Mouse (Mus musculus) midbrain, embryonic 16.5 days (tissue): Measurements from ENCODE around the gene Ms4a6d. TPM values are rescaled to one million over a fixed set of nuclear protein-coding genes. Genes with fewer than 3 reads are reported as not detected.
"Not testable (repeated sequence)": the region's sequence is repeated elsewhere in the genome, so short reads cannot be mapped to it uniquely, and the experiment has no call there.

Experiments used
- ATAC-seq: fragments of 200-750 bp; cut with Nextera tagmentation; 2 replicates; pipeline ENCODE4 v1.8.0; 2017; ENCODE audit warnings: moderate TSS enrichment
- H3K27ac ChIP-seq: fragments of 300-500 bp; sonication (generic); 2 replicates; pipeline ENCODE4 v1.5.1; 2014; ENCODE audit warnings: mild to moderate bottlenecking, low read length, mixed read lengths
- H3K27me3 ChIP-seq: fragments of 300-500 bp; sonication (generic); 2 replicates; pipeline ENCODE4 v1.6.1; 2014; ENCODE audit warnings: low read depth, low read length, mixed read lengths; ENCODE audit not compliant: control insufficient read depth, insufficient read depth
- H3K36me3 ChIP-seq: fragments of 300-500 bp; sonication (generic); 2 replicates; pipeline ENCODE4 v1.6.1; 2014; ENCODE audit warnings: mild to moderate bottlenecking, low read length, moderate library complexity, mixed read lengths; ENCODE audit not compliant: control insufficient read depth, insufficient read depth
- H3K4me1 ChIP-seq: fragments of 300-500 bp; sonication (generic); 2 replicates; pipeline ENCODE4 v1.6.1; 2014; ENCODE audit warnings: mild to moderate bottlenecking, low read length, mixed read lengths; ENCODE audit not compliant: control insufficient read depth, insufficient read depth
- H3K4me2 ChIP-seq: fragments of 300-500 bp; sonication (generic); 2 replicates; pipeline ENCODE4 v1.6.1; 2014; ENCODE audit warnings: mild to moderate bottlenecking, low read length, mixed read lengths
- H3K4me3 ChIP-seq: fragments of 300-500 bp; sonication (generic); 2 replicates; pipeline ENCODE4 v1.5.1; 2014; ENCODE audit warnings: low read depth, mild to moderate bottlenecking, low read length, moderate library complexity, mixed read lengths
- H3K9ac ChIP-seq: fragments of 300-500 bp; sonication (generic); 2 replicates; pipeline ENCODE4 v1.6.1; 2014; ENCODE audit warnings: low read depth, low read length, mixed read lengths
- H3K9me3 ChIP-seq: fragments of 300-500 bp; sonication (generic); replicated peaks from 2 replicates; pipeline ENCODE4 v1.6.1; 2014; ENCODE audit warnings: mild to moderate bottlenecking, low read length, mixed read lengths; ENCODE audit not compliant: control insufficient read depth, poor library complexity, severe bottlenecking
- WGBS: fragments of 180-500 bp; shearing (Covaris S2); extraction: QIAGEN DNeasy Blood & Tissue Kit; methylation state at CpG from one replicate; pipeline ENCODE4 v1.1.7; 2014; 5-methylcytosine and 5-hydroxymethylcytosine counted together
- polyA plus RNA-seq: library from polyadenylated mRNA; unstranded; fragments of >200 nt; fragmentation: Nextera tagmentation; extraction: Ambion mirVana; gene quantifications from 2 replicates; pipeline ENCODE4 v1.2.1, GENCODE M21; 2015

Gene Ms4a6d
- polyA plus RNA-seq, 1 experiment from 2014 or later = 1.9 TPM

GRCm38 (mm10) chr19:11601349-11601748 is 3.3 kb downstream of the Ms4a6d start:
- H3K9ac ChIP-seq = no peak overlapping the region
- H3K4me3 ChIP-seq = no peak overlapping the region
- H3K27me3 ChIP-seq = no peaks in the 10 kb centered on the region
- H3K9me3 ChIP-seq = no peaks in the 10 kb centered on the region
- ATAC-seq = no peak
- H3K36me3 ChIP-seq = no peaks in the 10 kb centered on the region
- no peak overlapping the region for H3K27ac ChIP-seq
- 93% methylated on average over 3 of the region's 3 CpGs for WGBS
- no peaks in the 10 kb centered on the region for H3K4me1 ChIP-seq
- no peak overlapping the region for H3K4me2 ChIP-seq

- no peak overlapping the region for H3K9ac ChIP-seq
- H3K27me3 ChIP-seq = no peaks in the 10 kb centered on the region
- no peaks in the 10 kb centered on the region for H3K9me3 ChIP-seq
- 83% methylated on average over 2 of the region's 2 CpGs for WGBS
- H3K4me3 ChIP-seq = no peak overlapping the region
- no peak overlapping the region for H3K4me2 ChIP-seq
- no peak for ATAC-seq
- H3K36me3 ChIP-seq = no peaks in the 10 kb centered on the region
- H3K27ac ChIP-seq = no peak overlapping the region
- H3K4me1 ChIP-seq = no peaks in the 10 kb centered on the region
These were observed 14.7 kb downstream of the Ms4a6d start for GRCm38 (mm10) chr19:11589891-11590449.

GRCm38 (mm10) chr19:11589205-11589604 is 15.4 kb downstream of the Ms4a6d start:
- WGBS = 78% methylated on average over 4 of the region's 4 CpGs
- no peak overlapping the region for H3K4me3 ChIP-seq

GRCm38 (mm10) chr19:11574965-11575364 is 29.7 kb downstream of the Ms4a6d start:
- Histone ChIP-seq H3K4me3 (no peak overlapping the region), H3K36me3 (no peaks in the 10 kb centered on the region), H3K27ac (no peak overlapping the region), H3K4me1 (no peaks in the 10 kb centered on the region), H3K4me2 (no peak overlapping the region), H3K27me3 (no peaks in the 10 kb centered on the region), H3K9ac (no peak overlapping the region), H3K9me3 (no peaks in the 10 kb centered on the region)
- peak; percentile 42; the same call in 1 of the 2 replicates for ATAC-seq
- 78% methylated on average over 8 of the region's 8 CpGs for WGBS

More at GRCm38 (mm10) chr19:11589205-11589604, 15.4 kb downstream of the Ms4a6d start:
- Histone ChIP-seq H3K4me2 (no peak overlapping the region), H3K4me1 (no peaks in the 10 kb centered on the region), H3K9me3 (no peaks in the 10 kb centered on the region), H3K9ac (no peak overlapping the region), H3K27ac (no peak overlapping the region), H3K27me3 (no peaks in the 10 kb centered on the region), H3K36me3 (no peaks in the 10 kb centered on the region)
- ATAC-seq = no peak

GRCm38 (mm10) chr19:11559560-11559959 is 45.1 kb downstream of the Ms4a6d start:
- H3K9me3 ChIP-seq, H3K36me3 ChIP-seq, H3K27ac ChIP-seq, H3K4me1 ChIP-seq, H3K4me3 ChIP-seq, H3K4me2 ChIP-seq, H3K9ac ChIP-seq, ATAC-seq, H3K27me3 ChIP-seq: not testable (repeated sequence)

- Histone ChIP-seq H3K4me3 (no peak overlapping the region), H3K27me3 (no peaks in the 10 kb centered on the region), H3K9ac (no peak overlapping the region), H3K27ac (no peak overlapping the region), H3K36me3 (no peaks in the 10 kb centered on the region), H3K4me2 (no peak overlapping the region), H3K9me3 (no peaks in the 10 kb centered on the region), H3K4me1 (no peaks in the 10 kb centered on the region)
- WGBS = 89% methylated on average over 5 of the region's 5 CpGs
- no peak for ATAC-seq
These were observed 49.9 kb downstream of the Ms4a6d start for GRCm38 (mm10) chr19:11554726-11555125.

GRCm38 (mm10) chr19:11547911-11548310 is 56.7 kb downstream of the Ms4a6d start:
- no peaks in the 10 kb centered on the region for H3K27me3 ChIP-seq
- no peak overlapping the region for H3K27ac ChIP-seq
- no peaks in the 10 kb centered on the region for H3K36me3 ChIP-seq
- H3K9ac ChIP-seq = no peak overlapping the region
- no peak overlapping the region for H3K4me2 ChIP-seq
- H3K4me1 ChIP-seq = no peaks in the 10 kb centered on the region
- H3K9me3 ChIP-seq = no peaks in the 10 kb centered on the region
- ATAC-seq = no peak
- H3K4me3 ChIP-seq = no peak overlapping the region

- not testable (repeated sequence) for H3K27ac ChIP-seq, H3K9ac ChIP-seq, H3K4me3 ChIP-seq, H3K4me1 ChIP-seq, H3K27me3 ChIP-seq, H3K9me3 ChIP-seq, H3K4me2 ChIP-seq, ATAC-seq, H3K36me3 ChIP-seq
- 93% methylated on average over 2 of the region's 2 CpGs for WGBS
These were observed 60.3 kb downstream of the Ms4a6d start for GRCm38 (mm10) chr19:11544383-11544782.

- H3K9ac ChIP-seq, H3K9me3 ChIP-seq, H3K4me3 ChIP-seq, H3K27me3 ChIP-seq, H3K27ac ChIP-seq, H3K4me2 ChIP-seq, H3K36me3 ChIP-seq, H3K4me1 ChIP-seq, ATAC-seq: not testable (repeated sequence)
- 90% methylated on average over 1 of the region's 1 CpGs for WGBS
These were observed 64.4 kb downstream of the Ms4a6d start for GRCm38 (mm10) chr19:11540166-11540821.
